Comparison of ENCODE assay signal across 25 mouse cellular contexts in genomic region chr9:120930021-120930420, GRCm38 (mm10). TPM values are rescaled to one million over a fixed set of nuclear protein-coding genes. Genes with fewer than 3 reads are reported as not detected.
A peak's percentile ranks its signal among the peaks of the same experiment; 100 is the strongest.
DNase-seq lines count a peak whose midpoint lies in the region; ATAC-seq lines count a peak whose summit lies in the region.
"Had no signal": no experiment of that assay in that cellular context is flagged by ENCODE, and none has a peak within 500 bp of the region (broad histone marks: within the 10 kb centered on the region; RNA-seq: fewer than 3 reads in every experiment).

No protein-coding gene starts in this region.

- H3K36me3 ChIP-seq in forebrain, embryonic 13.5 days (ENCODE audit: poor library complexity, severe bottlenecking): no peaks in the 10 kb centered on the region
- no peaks in the 10 kb centered on the region for H3K36me3 ChIP-seq in forebrain, embryonic 10.5 days (replicated peaks)
- no peaks in the 10 kb centered on the region for H3K36me3 ChIP-seq in hindbrain, embryonic 15.5 days
- no peaks in the 10 kb centered on the region for H3K36me3 ChIP-seq in hindbrain, embryonic 11.5 days (ENCODE audit: control insufficient read depth, insufficient read depth, low read length)
- no peaks in the 10 kb centered on the region for H3K36me3 ChIP-seq in midbrain, embryonic 10.5 days
- H3K36me3 ChIP-seq in midbrain, embryonic 16.5 days (ENCODE audit: control insufficient read depth, insufficient read depth, low read length): no peaks in the 10 kb centered on the region
- H3K36me3 ChIP-seq: embryonic facial prominence, embryonic 10.5 days; neural tube, embryonic 15.5 days had no signal

- H3K4me3 ChIP-seq in forebrain, embryonic 13.5 days: no peak overlapping the region
- H3K4me3 ChIP-seq in forebrain, embryonic 10.5 days: no peak overlapping the region
- H3K4me3 ChIP-seq in hindbrain, embryonic 15.5 days: no peak overlapping the region
- no peak overlapping the region for H3K4me3 ChIP-seq in hindbrain, embryonic 11.5 days (ENCODE audit: low read depth, low read length)
- H3K4me3 ChIP-seq in midbrain, embryonic 10.5 days: no peak overlapping the region; the same call in 1 of the 2 replicates
- peak overlapping the region; percentile 36 for H3K4me3 ChIP-seq in midbrain, embryonic 16.5 days (ENCODE audit: low read depth, low read length)
- H3K4me3 ChIP-seq: embryonic facial prominence, embryonic 10.5 days; layer of hippocampus, adult 2 months; neural tube, embryonic 15.5 days had no signal

- no peak for ATAC-seq in forebrain, embryonic 13.5 days
- no peak for ATAC-seq in hindbrain, embryonic 15.5 days (ENCODE audit: low FRiP score, low read depth)
- no peak for ATAC-seq in hindbrain, embryonic 11.5 days (ENCODE audit: low FRiP score)
- no peak for ATAC-seq in midbrain, embryonic 16.5 days
- ATAC-seq: hindbrain, embryonic 16.5 days; intestine, embryonic 16.5 days; liver, postnatal 0 days; lung, postnatal 0 days had no signal

- peak overlapping the region; percentile 28; the same call in 1 of the 2 replicates for H3K4me2 ChIP-seq in forebrain, embryonic 13.5 days
- peak overlapping the region; percentile 12; the same call in 1 of the 2 replicates for H3K4me2 ChIP-seq in hindbrain, embryonic 15.5 days
- H3K4me2 ChIP-seq in hindbrain, embryonic 11.5 days (replicated peaks; ENCODE audit: low read depth, low read length): no peak overlapping the region
- H3K4me2 ChIP-seq in midbrain, embryonic 16.5 days (ENCODE audit: low read length): peak overlapping the region; percentile 69
- H3K4me2 ChIP-seq: liver, embryonic 11.5 days; neural tube, embryonic 15.5 days had no signal

- DNase-seq in forebrain, embryonic 10.5 days (ENCODE audit: extremely low spot score, low spot score): no peak
- no peak for DNase-seq in hindbrain, embryonic 11.5 days (ENCODE audit: low spot score)
- no peak for DNase-seq in midbrain, embryonic 10.5 days (ENCODE audit: low spot score)
- DNase-seq in liver: no peak
- DNase-seq in yolk sac, embryonic 10.5 days (ENCODE audit: low spot score): no peak
- DNase-seq: adrenal gland, postnatal 25 days; cerebellum, adult 11-12 months; cerebellum, postnatal 10 days; gastrocnemius, postnatal 14 days; kidney, adult 9 months; kidney, postnatal 14 days; liver, postnatal 0 days; right cerebral cortex, adult 18-20 months; thymus, postnatal 14 days had no signal

- 85% methylated on average over 12 of the region's 12 CpGs for WGBS in forebrain, embryonic 13.5 days
- 90% methylated on average over 12 of the region's 12 CpGs for whole genome bisulfite sequencing in forebrain, embryonic 10.5 days
- 86% methylated on average over 12 of the region's 12 CpGs for WGBS in hindbrain, embryonic 15.5 days
- WGBS in hindbrain, embryonic 11.5 days: 92% methylated on average over 12 of the region's 12 CpGs
- 90% methylated on average over 12 of the region's 12 CpGs for WGBS in midbrain, embryonic 10.5 days
- 61% methylated on average over 12 of the region's 12 CpGs for WGBS in midbrain, embryonic 16.5 days

- H3K27ac ChIP-seq in forebrain, embryonic 13.5 days: no peak overlapping the region
- no peak overlapping the region for H3K27ac ChIP-seq in forebrain, embryonic 10.5 days
- no peak overlapping the region for H3K27ac ChIP-seq in hindbrain, embryonic 15.5 days (replicated peaks)
- no peak overlapping the region for H3K27ac ChIP-seq in hindbrain, embryonic 11.5 days (ENCODE audit: low read depth, low read length)
- H3K27ac ChIP-seq in midbrain, embryonic 10.5 days (replicated peaks): peak overlapping the region; percentile 71; the same call in 1 of the 2 replicates
- H3K27ac ChIP-seq in midbrain, embryonic 16.5 days (ENCODE audit: low read length): peak overlapping the region; percentile 89
- H3K27ac ChIP-seq: embryonic facial prominence, embryonic 10.5 days; layer of hippocampus, adult 2 months; neural tube, embryonic 15.5 days; stomach, postnatal 0 days had no signal

- H3K4me1 ChIP-seq in forebrain, embryonic 13.5 days: peaks cover 35% of the 10 kb centered on the region
- H3K4me1 ChIP-seq in forebrain, embryonic 10.5 days: peaks cover 60% of the 10 kb centered on the region
- peaks cover 11% of the 10 kb centered on the region for H3K4me1 ChIP-seq in hindbrain, embryonic 15.5 days (replicated peaks)
- H3K4me1 ChIP-seq in hindbrain, embryonic 11.5 days (replicated peaks; ENCODE audit: control insufficient read depth, insufficient read depth, low read length): no peaks in the 10 kb centered on the region
- peaks cover 51% of the 10 kb centered on the region for H3K4me1 ChIP-seq in midbrain, embryonic 10.5 days
- peaks cover 19% of the 10 kb centered on the region for H3K4me1 ChIP-seq in midbrain, embryonic 16.5 days (ENCODE audit: control insufficient read depth, insufficient read depth, low read length)

- no peak overlapping the region for H3K9ac ChIP-seq in forebrain, embryonic 13.5 days
- no peak overlapping the region for H3K9ac ChIP-seq in hindbrain, embryonic 15.5 days
- H3K9ac ChIP-seq in hindbrain, embryonic 11.5 days (ENCODE audit: low read depth, low read length): no peak overlapping the region
- peak overlapping the region; percentile 62 for H3K9ac ChIP-seq in midbrain, embryonic 16.5 days (ENCODE audit: low read depth, low read length)
- H3K9ac ChIP-seq: liver, postnatal 0 days; neural tube, embryonic 15.5 days had no signal

- H3K9me3 ChIP-seq in forebrain, embryonic 13.5 days (replicated peaks): no peaks in the 10 kb centered on the region
- no peaks in the 10 kb centered on the region for H3K9me3 ChIP-seq in forebrain, embryonic 10.5 days
- H3K9me3 ChIP-seq in hindbrain, embryonic 15.5 days: no peaks in the 10 kb centered on the region
- H3K9me3 ChIP-seq in hindbrain, embryonic 11.5 days (ENCODE audit: control insufficient read depth, low read length): no peaks in the 10 kb centered on the region
- H3K9me3 ChIP-seq in midbrain, embryonic 10.5 days (replicated peaks): no peaks in the 10 kb centered on the region
- no peaks in the 10 kb centered on the region for H3K9me3 ChIP-seq in midbrain, embryonic 16.5 days (replicated peaks; ENCODE audit: control insufficient read depth, low read length, poor library complexity, severe bottlenecking)
- H3K9me3 ChIP-seq: embryonic facial prominence, embryonic 10.5 days; neural tube, embryonic 15.5 days had no signal

- no peaks in the 10 kb centered on the region for H3K27me3 ChIP-seq in forebrain, embryonic 13.5 days
- no peaks in the 10 kb centered on the region for H3K27me3 ChIP-seq in forebrain, embryonic 10.5 days (ENCODE audit: poor library complexity, severe bottlenecking)
- no peaks in the 10 kb centered on the region for H3K27me3 ChIP-seq in hindbrain, embryonic 15.5 days
- no peaks in the 10 kb centered on the region for H3K27me3 ChIP-seq in hindbrain, embryonic 11.5 days (ENCODE audit: control insufficient read depth, insufficient read depth, low read length)
- H3K27me3 ChIP-seq in midbrain, embryonic 10.5 days (ENCODE audit: low read depth, poor library complexity, severe bottlenecking): no peaks in the 10 kb centered on the region
- H3K27me3 ChIP-seq in midbrain, embryonic 16.5 days (ENCODE audit: control insufficient read depth, insufficient read depth, low read depth, low read length): no peaks in the 10 kb centered on the region
- H3K27me3 ChIP-seq: neural tube, embryonic 15.5 days had no signal

RNA-seq across cellular contexts. Expression of gene Ctnnb1, which starts 1.0 kb away (rescaled TPM):
- 645 and 673 TPM in 2 replicates for polyA plus RNA-seq in forebrain, embryonic 13.5 days (2015; fragmentation: Nextera tagmentation; extraction: Ambion mirVana)
- polyA plus RNA-seq in forebrain, embryonic 10.5 days (2016; fragmentation: Nextera tagmentation; extraction: Ambion mirVana): 647 and 664 TPM in 2 replicates
- polyA plus RNA-seq in hindbrain, embryonic 15.5 days (2015; fragmentation: Nextera tagmentation; extraction: Ambion mirVana): 367 and 394 TPM in 2 replicates
- polyA plus RNA-seq in hindbrain, embryonic 11.5 days (2014; fragmentation: Nextera tagmentation; extraction: Ambion mirVana): 804 and 817 TPM in 2 replicates
- 633 and 702 TPM in 2 replicates for polyA plus RNA-seq in midbrain, embryonic 10.5 days (2016; fragmentation: Nextera tagmentation; extraction: Ambion mirVana)
- 483 and 527 TPM in 2 replicates for polyA plus RNA-seq in midbrain, embryonic 16.5 days (2015; fragmentation: Nextera tagmentation; extraction: Ambion mirVana)

Comparison
In these comparisons a context has a peak if more than half of its experiments do, and no peak if none do; other contexts are left out.
1. H3K27ac ChIP-seq: peak in midbrain, embryonic 10.5 days (single experiment) and midbrain, embryonic 16.5 days (single experiment); none in forebrain, embryonic 13.5 days (single experiment), forebrain, embryonic 10.5 days (single experiment), hindbrain, embryonic 15.5 days (single experiment) and hindbrain, embryonic 11.5 days (single experiment).